Mouse (Mus musculus) megakaryocyte, embryonic 14.5 days (primary cell): ENCODE results near the gene Olfr13. TPM values are rescaled to one million over a fixed set of nuclear protein-coding genes. Genes with fewer than 3 reads are reported as not detected.
"Not testable (repeated sequence)": the region's sequence is repeated elsewhere in the genome, so short reads cannot be mapped to it uniquely, and the experiment has no call there.

Source experiments
- H3K27me3 ChIP-seq: replicated peaks from 2 replicates; pipeline ENCODE3; 2012; ENCODE audit warnings: inconsistent platforms
- H3K36me3 ChIP-seq: replicated peaks from 2 replicates; pipeline ENCODE3; 2012; ENCODE audit warnings: low read length, inconsistent platforms, mixed read lengths
- H3K4me1 ChIP-seq: 2 replicates; pipeline ENCODE4 v1.6.1; 2012; ENCODE audit warnings: inconsistent platforms
- H3K4me3 ChIP-seq: replicated peaks from 2 replicates; pipeline ENCODE3; 2012; ENCODE audit warnings: moderate library complexity, mild to moderate bottlenecking, inconsistent platforms
- H3K9me3 ChIP-seq: 2 replicates; pipeline ENCODE4 v1.6.1; 2012; ENCODE audit warnings: inconsistent platforms
- FLI1 ChIP-seq: IDR thresholded peaks from 2 replicates; pipeline ENCODE4 v1.6.1; 2012; ENCODE audit warnings: low read length, inconsistent platforms, mixed read lengths
- GATA1 ChIP-seq: IDR thresholded peaks from 3 replicates; pipeline ENCODE4 v1.6.1; 2012; ENCODE audit warnings: mixed read lengths, low read length, inconsistent platforms, borderline replicate concordance
- polyA plus RNA-seq: library from polyadenylated mRNA; stranded (reverse); fragments of >175 nt; gene quantifications from 2 replicates; pipeline ENCODE4 v1.2.3, GENCODE M21; 2012; ENCODE audit warnings: low replicate concordance; ENCODE audit not compliant: insufficient read depth

Gene Olfr13
- polyA plus RNA-seq = not detected in 2 replicates

DNA sequence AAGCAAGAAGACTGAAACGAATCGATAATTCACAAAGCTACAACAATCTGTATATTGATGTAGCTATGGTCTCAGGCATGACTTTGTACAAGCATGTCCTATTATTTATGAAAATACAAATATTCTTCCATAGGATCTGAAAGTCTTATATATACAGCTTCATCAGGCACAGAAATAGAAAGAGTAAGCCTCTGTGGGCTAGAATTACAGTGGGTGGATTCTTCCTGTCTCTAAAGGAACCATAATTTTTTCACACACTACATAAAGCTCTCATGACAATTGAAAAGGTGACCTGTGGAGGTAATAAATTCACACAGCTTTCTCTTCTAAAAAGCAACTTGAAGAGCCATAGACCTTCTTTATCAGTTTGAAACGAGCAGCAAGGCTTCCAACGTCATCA lies at the start of gene Olfr13:
Gene Olfr13, plus strand, starts transcription at position 301 of the 400 bp plus-strand sequence.
- H3K36me3 ChIP-seq = no peaks in the 10 kb centered on the region
- H3K4me3 ChIP-seq = no peak within 1 kb of the TSS
- H3K9me3 ChIP-seq = no peaks in the 10 kb centered on the region
- TF ChIP-seq FLI1 (no peak), GATA1 (no peak)
- H3K27me3 ChIP-seq = no peaks in the 10 kb centered on the region
- no peaks in the 10 kb centered on the region for H3K4me1 ChIP-seq

DNA sequence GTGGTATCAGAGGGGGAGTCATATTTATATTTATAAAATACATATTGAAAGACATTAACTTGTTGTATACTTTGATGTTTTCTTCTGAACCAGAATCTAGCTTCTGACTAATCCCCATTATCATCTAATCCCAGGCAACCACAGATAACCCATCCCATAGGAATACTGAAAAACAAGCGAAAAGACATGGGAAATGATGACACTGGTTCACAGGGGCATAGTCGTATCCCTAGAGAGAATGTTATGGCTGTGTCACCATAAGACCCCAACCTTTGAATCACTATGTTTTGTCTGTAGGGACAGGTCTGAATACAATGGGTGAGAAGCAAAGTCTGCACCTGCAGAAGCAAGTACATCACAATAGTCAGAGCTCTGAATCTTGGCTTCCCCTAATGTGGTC lies 25.7 kb upstream of the Olfr13 start, which contains the start of gene Olfr237-ps1:
Gene Olfr237-ps1, plus strand, starts transcription at position 301 of the 400 bp plus-strand sequence.
- H3K27me3 ChIP-seq, H3K9me3 ChIP-seq, H3K4me3 ChIP-seq, H3K36me3 ChIP-seq, H3K4me1 ChIP-seq: not testable (repeated sequence)

DNA sequence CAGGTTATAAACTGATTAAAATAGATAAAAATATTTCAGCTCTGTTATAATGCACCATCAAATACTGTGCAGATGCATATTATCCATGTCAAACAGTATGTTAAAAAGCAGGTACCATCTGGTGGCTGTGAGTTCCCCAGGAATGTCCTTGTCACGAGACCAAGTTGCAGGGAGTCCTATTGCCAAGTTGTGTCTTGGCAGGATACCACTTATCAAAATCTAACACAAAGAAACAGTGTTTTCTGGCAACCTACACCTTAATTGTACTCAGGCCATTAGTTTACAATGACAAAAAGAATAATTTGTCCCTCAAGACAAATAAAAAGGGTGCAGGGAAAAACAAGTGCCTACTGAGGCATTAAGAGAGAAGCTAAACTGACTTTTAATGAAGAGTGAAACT lies 12.4 kb upstream of the Olfr13 start:
- Histone ChIP-seq H3K4me3 (no peak overlapping the region), H3K9me3 (no peaks in the 10 kb centered on the region), H3K36me3 (no peaks in the 10 kb centered on the region), H3K4me1 (no peaks in the 10 kb centered on the region), H3K27me3 (no peaks in the 10 kb centered on the region)
- no peak for TF ChIP-seq GATA1
- TF ChIP-seq FLI1 = no peak

DNA sequence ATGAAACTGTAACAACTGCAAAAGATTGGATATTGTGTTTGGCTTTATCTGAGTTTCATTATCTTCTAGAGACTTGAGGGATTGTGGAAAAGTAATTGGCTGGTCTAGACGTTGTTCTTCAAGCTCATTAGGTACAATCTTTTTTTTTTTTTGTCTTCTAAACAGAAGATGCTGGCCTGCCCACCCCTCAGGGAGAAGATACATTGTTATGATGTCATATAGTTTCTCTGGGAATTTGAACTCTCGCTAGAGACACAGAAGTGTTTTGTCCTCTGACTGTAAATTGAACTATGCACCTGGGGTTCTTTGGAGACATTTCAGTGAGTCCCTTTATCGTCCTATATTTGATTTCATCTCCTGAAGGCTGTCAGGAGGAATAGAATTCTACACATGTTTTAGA lies 9.0 kb upstream of the Olfr13 start, which contains the start of gene Olfr437:
Gene Olfr437, plus strand, starts transcription at position 301 of the 400 bp plus-strand sequence.
- H3K4me3 ChIP-seq = no peak within 1 kb of the TSS
- no peaks in the 10 kb centered on the region for H3K4me1 ChIP-seq
- H3K36me3 ChIP-seq = no peaks in the 10 kb centered on the region
- no peaks in the 10 kb centered on the region for H3K9me3 ChIP-seq
- TF ChIP-seq FLI1 = no peak
- TF ChIP-seq GATA1 = no peak
- H3K27me3 ChIP-seq = no peaks in the 10 kb centered on the region

DNA sequence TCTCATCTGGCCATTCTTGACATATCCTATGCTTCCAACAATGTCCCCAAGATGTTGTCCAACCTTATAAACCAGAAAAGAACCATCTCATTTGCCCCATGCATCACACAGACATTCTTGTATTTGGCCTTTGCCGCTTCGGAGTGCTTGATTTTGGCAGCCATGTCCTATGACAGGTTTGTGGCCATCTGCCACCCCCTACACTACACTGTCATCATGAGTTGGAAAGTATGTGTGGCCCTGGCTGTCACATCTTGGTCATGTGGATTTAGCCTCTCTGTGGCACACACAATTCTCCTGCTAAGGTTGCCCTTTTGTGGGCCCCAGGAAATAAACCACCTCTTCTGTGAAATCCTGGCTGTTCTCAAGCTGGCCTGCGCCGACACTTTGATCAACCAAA lies 4.7 kb upstream of the Olfr13 start:
- H3K36me3 ChIP-seq = no peaks in the 10 kb centered on the region
- no peaks in the 10 kb centered on the region for H3K27me3 ChIP-seq
- TF ChIP-seq GATA1 = no peak
- TF ChIP-seq FLI1 = no peak
- H3K4me1 ChIP-seq = no peaks in the 10 kb centered on the region
- H3K9me3 ChIP-seq = no peaks in the 10 kb centered on the region
- H3K4me3 ChIP-seq = no peak overlapping the region

DNA sequence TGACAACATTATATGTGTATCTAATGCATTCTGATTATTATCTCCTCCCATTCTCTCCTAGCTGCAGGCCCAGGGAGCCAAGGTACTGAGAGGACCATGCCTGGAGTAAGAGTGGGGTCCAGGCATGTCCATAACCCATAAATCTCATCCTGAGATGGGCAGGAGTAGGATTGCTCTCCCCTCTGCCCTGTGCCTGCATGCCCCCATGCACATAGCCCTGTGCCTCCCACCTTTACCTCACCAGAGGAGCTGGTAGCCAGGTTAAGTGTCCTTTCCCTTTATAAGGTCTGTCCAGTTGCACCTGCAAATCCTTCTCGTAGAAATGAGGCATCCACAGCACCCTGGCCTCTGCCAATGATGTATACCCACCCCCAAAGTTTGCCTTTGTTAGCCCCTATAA lies 6.2 kb downstream of the Olfr13 start:
- Histone ChIP-seq H3K27me3 (no peaks in the 10 kb centered on the region), H3K4me3 (peak overlapping the region; percentile 2), H3K36me3 (no peaks in the 10 kb centered on the region), H3K9me3 (no peaks in the 10 kb centered on the region), H3K4me1 (no peaks in the 10 kb centered on the region)
- no peak for TF ChIP-seq FLI1
- TF ChIP-seq GATA1 = no peak

DNA sequence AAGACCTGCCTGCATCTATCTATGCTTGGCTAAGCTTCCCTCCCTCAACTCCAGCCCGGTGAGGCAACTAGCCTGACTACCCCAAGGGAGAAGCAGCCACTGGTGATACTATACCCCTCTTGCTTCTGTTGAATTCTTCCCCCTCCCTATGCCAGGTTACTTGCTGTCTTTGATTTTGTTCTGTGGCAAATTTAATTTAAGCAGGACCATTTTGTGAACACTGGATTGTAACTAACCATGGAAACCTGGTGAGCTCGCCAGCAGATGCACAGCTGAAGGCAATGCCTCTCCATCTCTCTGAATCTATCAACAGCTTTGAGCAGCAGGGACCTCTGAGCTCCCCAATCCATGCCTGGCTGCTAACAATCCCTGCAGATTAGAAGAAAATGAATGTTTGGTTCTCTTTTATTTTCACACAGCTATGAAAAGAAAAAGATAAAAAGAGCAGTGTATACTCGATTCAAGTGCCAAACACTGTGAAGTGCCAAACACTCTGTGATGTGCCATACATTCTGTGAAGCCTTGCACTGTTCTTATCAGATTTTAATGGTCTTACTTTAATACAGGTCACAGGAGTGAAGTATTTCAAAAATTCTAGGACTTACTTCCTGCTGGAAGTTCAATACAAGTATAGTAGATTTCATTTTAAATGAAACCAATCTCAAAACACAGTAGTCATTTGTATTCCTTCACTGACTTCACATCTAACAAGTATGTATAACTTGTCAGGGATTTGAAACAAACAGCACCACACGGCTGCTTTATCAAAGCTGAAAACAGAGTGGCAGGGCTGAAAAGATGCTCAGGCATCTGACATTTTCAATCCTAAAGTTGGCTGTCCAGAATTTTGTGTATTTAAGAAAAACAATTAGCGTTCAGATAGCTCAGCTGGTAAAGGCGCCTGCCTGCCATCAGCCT lies 6.9 kb downstream of the Olfr13 start:
- Histone ChIP-seq H3K27me3 (no peaks in the 10 kb centered on the region), H3K4me1 (no peaks in the 10 kb centered on the region), H3K4me3 (no peak overlapping the region), H3K36me3 (no peaks in the 10 kb centered on the region), H3K9me3 (no peaks in the 10 kb centered on the region)
- TF ChIP-seq GATA1 (no peak), FLI1 (no peak)

DNA sequence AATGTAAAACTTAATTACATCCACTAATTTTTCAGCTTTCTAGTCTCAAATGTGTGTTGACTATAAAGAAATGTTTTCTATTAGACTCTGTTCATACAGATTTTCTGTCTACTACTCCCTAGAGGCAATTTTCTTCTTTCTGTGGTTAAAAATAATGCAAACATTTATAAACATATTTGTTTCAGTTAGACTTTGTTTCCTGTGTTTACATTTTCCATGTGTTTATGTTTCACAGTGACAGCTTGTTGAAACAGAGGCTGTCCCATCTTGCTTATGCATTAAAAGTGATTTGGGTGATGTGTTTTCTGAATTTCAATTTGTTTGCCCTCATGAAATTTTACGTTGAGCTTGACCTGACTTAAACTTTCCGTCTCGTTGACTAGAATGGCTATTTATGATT lies 19.0 kb downstream of the Olfr13 start:
- TF ChIP-seq GATA1 = no peak
- TF ChIP-seq FLI1 = no peak
- no peak overlapping the region for H3K4me3 ChIP-seq

DNA sequence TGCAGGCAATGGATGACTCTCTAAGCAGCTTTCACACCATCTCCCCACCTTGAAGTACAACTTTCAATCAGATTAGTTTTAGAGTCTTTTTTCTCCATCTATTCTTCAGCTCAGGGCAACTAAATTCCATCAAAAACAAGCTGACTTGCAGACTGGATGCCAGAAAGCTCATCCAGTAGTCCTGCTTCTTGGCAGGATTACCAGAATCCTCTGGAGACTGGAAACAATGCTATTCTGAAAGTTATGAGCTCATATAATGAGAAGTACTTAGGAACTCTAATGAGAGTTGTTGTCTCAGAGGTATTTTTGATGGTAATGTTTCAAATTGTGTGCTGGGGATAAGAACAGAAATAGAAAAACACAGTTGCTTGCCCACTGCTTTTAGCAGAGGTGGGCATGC lies 24.8 kb downstream of the Olfr13 start, which contains the start of gene Olfr435:
Gene Olfr435, plus strand, starts transcription at position 366 of the 400 bp plus-strand sequence.
- TF ChIP-seq GATA1 (no peak), FLI1 (no peak)
- H3K4me1 ChIP-seq = no peaks in the 10 kb centered on the region
- H3K9me3 ChIP-seq = no peaks in the 10 kb centered on the region

More for the DNA sequence above, 19.0 kb downstream of the Olfr13 start:
- Histone ChIP-seq H3K4me1 (no peaks in the 10 kb centered on the region), H3K9me3 (no peaks in the 10 kb centered on the region), H3K27me3 (no peaks in the 10 kb centered on the region), H3K36me3 (no peaks in the 10 kb centered on the region)

DNA sequence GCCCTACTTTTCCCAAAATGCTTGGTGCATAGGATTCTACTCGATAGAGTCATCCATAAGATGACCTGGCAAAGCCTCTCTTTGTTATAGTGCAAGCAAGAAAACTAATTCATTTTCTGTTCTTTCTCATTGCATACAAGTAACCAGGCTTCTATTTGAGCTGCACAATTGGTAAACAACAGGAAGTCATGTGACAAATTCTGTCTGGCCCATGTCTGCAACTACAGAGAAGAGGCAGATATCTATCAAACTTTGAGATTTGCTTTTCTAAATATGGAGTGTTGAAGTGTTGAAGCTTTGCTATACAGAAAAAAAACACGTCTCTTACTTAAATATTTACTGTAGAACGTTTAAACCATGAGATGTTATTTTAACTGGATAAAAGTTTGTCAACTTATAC lies 26.2 kb downstream of the Olfr13 start:
- no peak overlapping the region for H3K4me3 ChIP-seq
- H3K4me1 ChIP-seq = no peaks in the 10 kb centered on the region
- no peak for TF ChIP-seq GATA1
- TF ChIP-seq FLI1 = no peak
- no peaks in the 10 kb centered on the region for H3K27me3 ChIP-seq
- no peaks in the 10 kb centered on the region for H3K9me3 ChIP-seq
- no peaks in the 10 kb centered on the region for H3K36me3 ChIP-seq

More for the DNA sequence above, 24.8 kb downstream of the Olfr13 start, which contains the start of gene Olfr435:
- Histone ChIP-seq H3K27me3 (no peaks in the 10 kb centered on the region), H3K36me3 (no peaks in the 10 kb centered on the region), H3K4me3 (no peak within 1 kb of the TSS)
